Mouse (Mus musculus) liver, postnatal 0 days (tissue): ENCODE data around the gene Polr2l.

Experiments used
- CTCF ChIP-seq: sonication (generic); IDR thresholded peaks from 2 replicates; pipeline ENCODE4 v1.5.1; 2016; ENCODE audit warnings: antibody characterized with exemption, low read depth
- EP300 ChIP-seq: IDR thresholded peaks from 2 replicates; pipeline ENCODE4 v1.6.1; 2016; ENCODE audit warnings: antibody characterized with exemption, low read depth, mild to moderate bottlenecking

GRCm38 (mm10) chr7:141471236-141471635 is 3.7 kb downstream of the Polr2l start:
- TF ChIP-seq CTCF (no peak), EP300 (no peak)
